In the genomic region with DNA sequence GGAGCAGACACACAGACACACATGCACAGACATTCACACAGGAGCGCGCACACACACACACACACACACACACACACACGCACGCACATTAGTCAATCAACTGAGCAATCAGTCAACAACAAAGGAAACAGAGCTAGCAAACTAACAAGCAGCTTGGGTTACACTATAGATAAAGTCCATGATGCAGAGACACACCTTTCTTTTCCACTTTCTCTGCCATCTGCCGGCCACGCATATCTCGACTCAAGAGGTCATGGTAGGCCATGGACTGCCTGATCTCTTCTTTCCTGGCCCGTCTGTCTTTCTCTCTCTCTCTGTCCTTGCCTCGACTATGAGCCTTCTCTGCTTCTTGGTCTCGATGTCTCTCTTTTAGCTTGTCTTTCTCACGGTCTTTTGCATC, we compare ENCODE assay signal across 24 mouse cellular contexts. TPM values are rescaled to one million over a fixed set of nuclear protein-coding genes. Genes with fewer than 3 reads are reported as not detected.
"Had no signal": no experiment of that assay in that cellular context is flagged by ENCODE, and none has a peak within 500 bp of the region (broad histone marks: within the 10 kb centered on the region; RNA-seq: fewer than 3 reads in every experiment).

No protein-coding gene starts in this region.

- H3K9me3 ChIP-seq: limb, embryonic 13.5 days; midbrain, embryonic 10.5 days; neural tube, embryonic 15.5 days had no signal

- DNase-seq: kidney, adult 18-20 months; kidney, postnatal 10 days; kidney, postnatal 4 days; left cerebral cortex, postnatal 4 days; lung, adult 18-20 months; midbrain, embryonic 14.5 days; right cerebral cortex, adult 18-20 months; right cerebral cortex, postnatal 25 days; thymus, postnatal 14 days had no signal

- H3K27ac ChIP-seq: layer of hippocampus, adult 2 months; limb, embryonic 13.5 days; midbrain, embryonic 10.5 days; neural tube, embryonic 15.5 days; stomach, postnatal 0 days had no signal

- H3K27me3 ChIP-seq: limb, embryonic 13.5 days; neural tube, embryonic 15.5 days had no signal

- H3K4me2 ChIP-seq: limb, embryonic 13.5 days; neural tube, embryonic 15.5 days had no signal

- H3K9ac ChIP-seq: limb, embryonic 13.5 days; neural tube, embryonic 15.5 days had no signal

- H3K4me1 ChIP-seq: limb, embryonic 13.5 days; midbrain, embryonic 10.5 days; neural tube, embryonic 15.5 days had no signal

- H3K4me3 ChIP-seq: layer of hippocampus, adult 2 months; limb, embryonic 13.5 days; midbrain, embryonic 10.5 days; myocyte; neural tube, embryonic 15.5 days had no signal

RNA-seq across cellular contexts. Expression of gene Gm11027, which starts 19.6 kb away (rescaled TPM):
- total RNA-seq: layer of hippocampus, adult 2 months; layer of hippocampus, postnatal 14 days; left cerebral cortex, adult 18-20 months; left cerebral cortex, postnatal 10 days; left cerebral cortex, postnatal 4 days had no signal
- polyA plus RNA-seq: intestine, embryonic 14.5 days; kidney, embryonic 14.5 days; limb, embryonic 13.5 days; lung, embryonic 16.5 days; midbrain, embryonic 10.5 days; midbrain, embryonic 14.5 days; myocyte; neural tube, embryonic 11.5 days; neural tube, embryonic 15.5 days; small intestine, adult 2 months; stomach, postnatal 0 days; urinary bladder, adult 2 months had no signal
